Comparison of ENCODE assay signal across 13 mouse cellular contexts in the genomic region with DNA sequence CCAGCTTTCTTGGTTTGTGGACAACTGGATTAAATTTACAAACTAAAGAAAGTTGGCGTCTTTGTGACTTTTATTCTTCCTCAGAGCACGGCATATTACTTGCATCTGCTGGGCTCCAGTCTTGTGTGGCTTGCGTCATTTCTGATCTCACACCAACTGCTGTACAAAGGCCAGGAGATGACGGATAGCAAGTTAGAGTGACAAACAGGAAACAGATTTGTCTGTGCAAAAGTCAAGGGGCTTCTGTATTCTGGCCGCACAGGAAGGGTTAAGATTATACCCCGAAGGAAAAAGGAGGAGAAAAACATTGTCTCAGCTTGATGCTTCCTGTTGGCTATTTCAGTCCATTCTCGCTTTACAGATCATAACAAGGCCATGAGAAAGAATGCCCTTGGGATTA.
DNase-seq lines count a peak whose midpoint lies in the region; ATAC-seq and TF ChIP-seq lines count a peak whose summit lies in the region.
"Had no signal": no experiment of that assay in that cellular context is flagged by ENCODE, and none has a peak within 500 bp of the region (broad histone marks: within the 10 kb centered on the region; RNA-seq: fewer than 3 reads in every experiment).

No protein-coding gene starts in this region.

- no peak overlapping the region for H3K9ac ChIP-seq in liver, embryonic 11.5 days (ENCODE audit: low read depth, low read length)
- no peak overlapping the region for H3K9ac ChIP-seq in heart, embryonic 13.5 days
- H3K9ac ChIP-seq in liver, postnatal 0 days (replicated peaks), result no peak overlapping the region
- no peak overlapping the region for H3K9ac ChIP-seq in forebrain, embryonic 15.5 days (replicated peaks)
- H3K9ac ChIP-seq: midbrain, embryonic 12.5 days had no signal

- H3K4me3 ChIP-seq in liver, embryonic 11.5 days (ENCODE audit: low read depth, low read length), result no peak overlapping the region
- no peak overlapping the region; the same call in 1 of the 2 replicates for H3K4me3 ChIP-seq in brown adipose tissue, adult 24 weeks (ENCODE audit: insufficient read depth, low read depth, low read length)
- H3K4me3 ChIP-seq in heart, embryonic 13.5 days, result no peak overlapping the region
- no peak overlapping the region for H3K4me3 ChIP-seq in liver, postnatal 0 days (ENCODE audit: low read depth, low read length)
- no peak overlapping the region for H3K4me3 ChIP-seq in hindbrain, embryonic 10.5 days
- no peak overlapping the region for H3K4me3 ChIP-seq in forebrain, embryonic 15.5 days
- H3K4me3 ChIP-seq: midbrain, embryonic 12.5 days had no signal

- no peak overlapping the region for H3K4me2 ChIP-seq in liver, embryonic 11.5 days
- H3K4me2 ChIP-seq in heart, embryonic 13.5 days, result no peak overlapping the region
- no peak overlapping the region for H3K4me2 ChIP-seq in liver, postnatal 0 days (ENCODE audit: low read depth, low read length)
- H3K4me2 ChIP-seq in forebrain, embryonic 15.5 days (replicated peaks), result no peak overlapping the region
- H3K4me2 ChIP-seq: midbrain, embryonic 12.5 days had no signal

- WGBS in liver, embryonic 11.5 days, result 45% methylated on average over 7 of the region's 7 CpGs
- 48% methylated on average over 7 of the region's 7 CpGs for WGBS in heart, embryonic 13.5 days
- WGBS in liver, postnatal 0 days (ENCODE audit: insufficient replicate concordance), result 36% methylated on average over 7 of the region's 7 CpGs
- 67% methylated on average over 7 of the region's 7 CpGs for WGBS in hindbrain, embryonic 10.5 days
- WGBS in forebrain, embryonic 15.5 days, result 84% methylated on average over 7 of the region's 7 CpGs

- peaks cover 6% of the 10 kb centered on the region; the same call in 1 of the 2 replicates for H3K4me1 ChIP-seq in liver, embryonic 11.5 days (replicated peaks; ENCODE audit: control insufficient read depth, insufficient read depth, low read length)
- peaks cover 8% of the 10 kb centered on the region; the same call in 1 of the 2 replicates for H3K4me1 ChIP-seq in brown adipose tissue, adult 24 weeks (ENCODE audit: control insufficient read depth, insufficient read depth, insufficient read length, low read length)
- H3K4me1 ChIP-seq in heart, embryonic 13.5 days, result no peaks in the 10 kb centered on the region
- H3K4me1 ChIP-seq in liver, postnatal 0 days (ENCODE audit: insufficient read depth), result peaks cover 9% of the 10 kb centered on the region; the same call in 1 of the 2 replicates
- H3K4me1 ChIP-seq in hindbrain, embryonic 10.5 days (replicated peaks), result no peaks in the 10 kb centered on the region
- no peaks in the 10 kb centered on the region for H3K4me1 ChIP-seq in forebrain, embryonic 15.5 days
- H3K4me1 ChIP-seq: midbrain, embryonic 12.5 days had no signal

- peak overlapping the region; percentile 35; the same call in 1 of the 2 replicates for H3K27ac ChIP-seq in liver, embryonic 11.5 days (ENCODE audit: low read depth, low read length)
- H3K27ac ChIP-seq in brown adipose tissue, adult 24 weeks (replicated peaks; ENCODE audit: low read depth, low read length), result peak overlapping the region; percentile 99
- peak overlapping the region; percentile 2; the same call in 1 of the 2 replicates for H3K27ac ChIP-seq in heart, embryonic 13.5 days (replicated peaks)
- H3K27ac ChIP-seq in liver, postnatal 0 days (ENCODE audit: low read depth), result peak overlapping the region; percentile 72
- H3K27ac ChIP-seq in hindbrain, embryonic 10.5 days, result no peak overlapping the region
- H3K27ac ChIP-seq in forebrain, embryonic 15.5 days (replicated peaks), result no peak overlapping the region
- H3K27ac ChIP-seq: midbrain, embryonic 12.5 days had no signal

- no peak for DNase-seq in liver, embryonic 11.5 days (ENCODE audit: low spot score)
- no peak for DNase-seq in liver
- DNase-seq in liver, postnatal 0 days, result no peak
- no peak for DNase-seq in hindbrain, embryonic 10.5 days (ENCODE audit: low spot score)
- DNase-seq in thymus, postnatal 4 days, result no peak
- DNase-seq: cerebellum, adult 18-20 months; kidney, postnatal 10 days; spleen, adult 18-20 months had no signal

- TF ChIP-seq CTCF in liver, postnatal 0 days (IDR thresholded peaks at IDR 0.05; ENCODE audit: low read depth), result no peak

- no peaks in the 10 kb centered on the region for H3K36me3 ChIP-seq in liver, embryonic 11.5 days (ENCODE audit: control insufficient read depth, insufficient read depth, low read length)
- no peaks in the 10 kb centered on the region for H3K36me3 ChIP-seq in heart, embryonic 13.5 days
- no peaks in the 10 kb centered on the region for H3K36me3 ChIP-seq in liver, postnatal 0 days (replicated peaks; ENCODE audit: insufficient read depth, low read length)
- no peaks in the 10 kb centered on the region for H3K36me3 ChIP-seq in hindbrain, embryonic 10.5 days
- no peaks in the 10 kb centered on the region for H3K36me3 ChIP-seq in forebrain, embryonic 15.5 days
- H3K36me3 ChIP-seq: midbrain, embryonic 12.5 days had no signal

- ATAC-seq in liver, embryonic 11.5 days (replicated peaks; ENCODE audit: low FRiP score), result peak; percentile 63
- ATAC-seq in heart, embryonic 13.5 days (ENCODE audit: extremely low read depth, insufficient number of reproducible peaks, low FRiP score, low TSS enrichment), result no peak
- ATAC-seq in liver, postnatal 0 days, result peak; percentile 77
- ATAC-seq in forebrain, embryonic 15.5 days (replicated peaks), result no peak
- ATAC-seq: activated CD4-positive, CD25-positive, alpha-beta regulatory T cell, adult 4 months had no signal

- H3K9me3 ChIP-seq in liver, embryonic 11.5 days (ENCODE audit: control insufficient read depth, low read length), result 0 out of 2 replicates have a peak, but pooled peaks cover 2% of the 10 kb centered on the region
- no peaks in the 10 kb centered on the region for H3K9me3 ChIP-seq in heart, embryonic 13.5 days
- H3K9me3 ChIP-seq in liver, postnatal 0 days (ENCODE audit: low read length), result no peaks in the 10 kb centered on the region; the same call in 1 of the 2 replicates
- no peaks in the 10 kb centered on the region for H3K9me3 ChIP-seq in hindbrain, embryonic 10.5 days
- H3K9me3 ChIP-seq in forebrain, embryonic 15.5 days, result no peaks in the 10 kb centered on the region
- H3K9me3 ChIP-seq: midbrain, embryonic 12.5 days had no signal

- TF ChIP-seq EP300 in liver, postnatal 0 days (IDR thresholded peaks at IDR 0.05; ENCODE audit: low read depth), result peak; percentile 47; the same call in 1 of the 2 replicates

- H3K27me3 ChIP-seq in liver, embryonic 11.5 days (replicated peaks; ENCODE audit: control insufficient read depth, insufficient read depth, low read length), result no peaks in the 10 kb centered on the region
- no peaks in the 10 kb centered on the region for H3K27me3 ChIP-seq in heart, embryonic 13.5 days (replicated peaks)
- no peaks in the 10 kb centered on the region for H3K27me3 ChIP-seq in liver, postnatal 0 days (ENCODE audit: insufficient read depth, low read length)
- no peaks in the 10 kb centered on the region for H3K27me3 ChIP-seq in hindbrain, embryonic 10.5 days (ENCODE audit: insufficient read depth, poor library complexity, severe bottlenecking)
- no peaks in the 10 kb centered on the region for H3K27me3 ChIP-seq in forebrain, embryonic 15.5 days
- H3K27me3 ChIP-seq: midbrain, embryonic 12.5 days had no signal

Comparison
In these comparisons a context has a peak if more than half of its experiments do, and no peak if none do; other contexts are left out.
1. ATAC-seq: peak in liver, embryonic 11.5 days (single experiment) and liver, postnatal 0 days (single experiment); none in heart, embryonic 13.5 days (single experiment) and forebrain, embryonic 15.5 days (single experiment).
2. H3K27ac ChIP-seq: peak in liver, embryonic 11.5 days (single experiment), brown adipose tissue, adult 24 weeks (single experiment), heart, embryonic 13.5 days (single experiment) and liver, postnatal 0 days (single experiment); none in hindbrain, embryonic 10.5 days (single experiment) and forebrain, embryonic 15.5 days (single experiment).